Mouse (Mus musculus) cerebellum, postnatal 25 days (tissue): ENCODE measurements around the gene Rps2.
"Not testable (repeated sequence)": the region's sequence is repeated elsewhere in the genome, so short reads cannot be mapped to it uniquely, and the experiment has no call there.

Source experiments
- DNase-seq, 2 experiments: peaks; one replicate each; pipeline ENCODE4 v3.0.0; 2021; ENCODE audit warnings: mixed read lengths in 2 of 2

The Rps2 gene

DNA sequence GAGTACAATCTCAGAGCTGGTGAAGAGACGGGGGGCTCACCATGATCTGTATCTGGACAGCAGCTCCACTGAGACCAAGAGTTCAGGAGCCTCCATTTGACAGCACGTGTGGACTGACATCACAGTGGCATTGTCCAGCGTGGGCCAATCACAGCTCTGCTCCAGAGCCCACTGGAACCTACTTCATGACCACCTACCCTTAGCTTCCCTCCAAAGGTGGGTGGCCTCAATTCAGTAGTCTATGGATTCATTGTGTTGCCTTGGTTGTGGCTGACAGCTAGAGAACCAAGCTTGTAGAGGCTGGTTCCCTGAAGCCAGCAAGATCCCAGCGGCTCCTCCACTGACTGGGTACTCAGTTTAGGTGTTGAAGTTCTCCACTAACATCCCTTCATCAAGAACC is at the start of gene Rps2, which contains the start of gene Rnf151:
TSS of gene Rps2 (plus strand) at position 174 of the 400 bp plus-strand sequence.
TSS of gene Rnf151 (minus strand) at position 121 of the 400 bp plus-strand sequence.
- no peak for DNase-seq

DNA sequence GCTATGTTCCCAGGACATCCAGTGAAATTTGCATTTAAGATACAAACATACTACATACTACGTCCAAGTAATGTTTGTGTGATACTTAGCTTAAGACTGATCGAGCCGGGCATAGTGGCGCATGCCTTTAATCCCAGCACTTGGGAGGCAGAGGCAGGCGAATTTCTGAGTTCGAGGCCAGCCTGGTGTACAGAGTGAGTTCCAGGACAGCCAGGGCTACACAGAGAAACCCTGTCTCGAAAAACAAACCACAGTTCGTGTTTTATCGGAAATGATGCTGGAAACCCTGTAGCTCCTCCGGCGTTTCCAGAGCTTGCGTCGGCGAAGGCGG is 48.7 kb upstream of the Rps2 start:
- DNase-seq = not testable (repeated sequence)

DNA sequence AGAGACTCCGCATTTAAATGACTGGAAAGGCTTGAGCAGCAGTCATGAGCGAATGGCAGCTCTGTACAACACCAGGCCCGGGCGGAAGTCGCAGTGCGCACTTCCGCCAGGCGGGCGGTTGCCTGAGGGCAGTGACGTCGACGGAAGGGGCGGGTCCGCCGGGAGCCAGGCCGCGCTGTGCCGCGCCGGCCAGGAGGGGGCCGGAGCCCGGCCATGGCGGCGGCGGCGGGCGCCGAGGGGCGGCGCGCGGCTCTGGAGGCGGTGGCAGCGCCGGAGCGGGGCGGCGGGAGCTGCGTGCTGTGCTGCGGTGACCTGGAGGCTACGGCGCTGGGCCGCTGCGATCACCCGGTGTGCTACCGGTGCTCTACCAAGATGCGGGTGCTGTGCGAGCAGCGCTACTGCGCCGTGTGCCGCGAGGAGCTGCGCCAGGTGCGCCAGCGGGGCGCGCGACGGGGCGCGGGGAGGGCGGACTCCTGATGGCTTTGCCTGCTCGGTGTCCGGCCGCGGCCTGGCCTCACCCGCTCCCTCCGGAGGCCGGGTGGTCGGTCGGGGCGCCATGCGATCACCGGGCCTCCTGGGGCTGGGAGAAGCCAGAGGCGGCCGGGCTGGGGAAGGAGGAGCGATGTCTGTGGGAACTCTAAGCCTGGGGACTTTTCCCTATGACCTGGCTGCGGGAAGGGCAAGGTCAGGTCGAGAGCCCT is 48.2 kb upstream of the Rps2 start, which contains the start of gene Zfp598:
TSS of gene Zfp598 (plus strand) at position 143 of the 701 bp plus-strand sequence.
- DNase-seq = peak; percentile 97 to 98

DNA sequence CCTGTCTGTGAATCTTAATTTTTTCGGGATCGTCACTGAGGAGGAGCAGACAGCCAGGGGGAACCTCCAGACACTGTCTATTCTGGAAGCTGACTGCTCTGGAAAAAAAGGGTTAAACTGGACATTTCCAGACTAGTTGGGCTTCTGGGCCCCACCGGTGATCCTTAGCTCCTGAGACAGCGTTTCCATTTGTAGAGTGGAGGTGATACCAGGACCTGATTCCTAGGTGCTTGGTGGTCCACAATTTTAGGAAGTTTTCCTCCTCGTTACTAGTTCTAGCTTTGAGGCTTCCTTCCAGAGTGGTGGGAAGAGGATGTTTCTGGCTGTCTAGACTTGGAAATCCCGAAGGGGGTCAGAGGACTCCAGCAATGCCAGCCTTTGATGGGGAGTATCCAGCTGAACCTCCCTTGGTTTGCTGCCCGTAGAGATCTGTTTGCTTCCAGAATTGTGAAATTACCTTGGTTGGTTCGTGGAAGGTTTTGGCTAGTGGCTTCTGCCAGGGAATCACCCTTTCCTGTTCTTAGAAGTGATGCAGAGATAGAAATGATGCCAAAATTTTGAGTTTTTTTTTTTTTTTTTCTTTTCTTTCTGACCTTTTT is 47.6 kb upstream of the Rps2 start:
- DNase-seq = no peak

DNA sequence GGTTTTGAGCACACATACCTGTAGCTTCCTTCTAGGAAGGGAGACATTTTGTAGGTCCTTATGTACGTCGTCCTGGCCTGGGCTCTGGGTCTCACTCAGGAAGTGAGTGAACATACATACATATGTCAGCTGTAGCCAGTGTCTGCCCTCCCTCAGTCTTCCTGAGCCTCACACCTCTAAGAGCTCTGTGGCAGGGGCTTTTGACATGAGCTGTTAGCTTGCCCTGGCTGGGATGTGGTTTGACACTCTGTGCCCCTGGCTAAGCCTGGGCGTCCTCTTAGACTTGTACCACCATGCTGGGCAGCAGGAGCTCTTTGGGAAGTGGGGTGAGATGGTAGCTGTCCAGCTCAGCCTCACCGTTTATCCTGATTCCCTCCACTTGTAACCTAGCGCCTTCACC is 46.6 kb upstream of the Rps2 start:
- DNase-seq = no peak

DNA sequence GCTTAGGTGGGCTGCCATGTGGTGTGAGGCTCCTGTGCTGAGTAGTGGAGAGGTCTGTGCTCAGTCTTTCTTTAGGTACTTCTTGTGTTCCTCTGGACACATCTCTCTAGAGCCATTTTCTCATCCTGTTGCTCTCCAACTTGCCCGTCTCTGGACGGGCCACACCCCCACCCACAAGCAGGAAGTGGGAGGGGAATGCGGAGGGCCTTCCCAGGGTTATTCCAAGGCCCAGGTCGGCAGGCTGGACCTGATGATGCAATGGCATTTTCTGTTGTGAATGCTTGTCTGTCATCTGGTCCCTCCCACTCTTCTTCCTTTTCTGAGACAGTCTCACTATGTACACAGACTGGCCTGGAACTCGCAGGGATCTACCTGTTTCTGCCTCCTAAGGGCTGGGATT is 45.8 kb upstream of the Rps2 start:
- DNase-seq = no peak

DNA sequence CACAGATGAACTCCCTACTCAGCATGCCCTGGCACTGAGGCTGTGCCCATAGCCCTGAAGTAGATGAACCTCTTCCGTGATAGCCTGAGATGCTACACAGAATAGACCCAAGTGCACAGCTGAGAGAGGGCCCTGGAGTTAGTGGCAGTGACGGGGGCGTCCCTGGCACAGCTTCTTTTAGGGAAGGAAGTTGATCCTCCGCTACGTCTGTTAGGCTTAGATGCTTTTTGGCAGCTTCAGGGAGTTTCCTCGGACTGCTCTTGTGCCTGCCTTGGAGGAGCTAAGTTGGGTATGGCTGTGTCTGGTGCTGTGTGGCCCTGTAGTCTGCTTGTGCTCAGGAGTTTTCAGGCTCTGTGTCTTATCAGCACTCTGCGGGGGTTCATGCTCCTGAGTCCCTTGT is 43.6 kb upstream of the Rps2 start:
- no peak for DNase-seq

DNA sequence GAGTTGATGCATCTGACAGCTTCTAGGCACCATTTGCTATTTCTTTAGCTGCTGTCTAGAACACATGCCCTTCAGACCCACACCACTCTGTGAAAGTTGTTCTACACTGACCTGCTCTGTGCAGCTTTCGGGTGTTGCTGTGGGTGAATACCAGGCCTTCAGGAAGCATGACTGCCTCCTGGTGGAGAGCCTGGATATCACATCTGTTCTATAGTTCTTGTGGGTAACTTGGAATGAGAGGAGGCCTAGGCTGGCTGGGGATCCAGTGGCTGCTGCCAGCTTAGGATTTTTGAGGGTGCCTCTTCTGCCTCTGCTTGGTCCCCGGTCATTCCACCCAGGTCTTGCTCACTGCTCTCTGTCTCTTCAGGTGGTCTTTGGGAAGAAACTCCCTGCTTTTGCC is 41.7 kb upstream of the Rps2 start:
- DNase-seq = peak; percentile 67 to 82

DNA sequence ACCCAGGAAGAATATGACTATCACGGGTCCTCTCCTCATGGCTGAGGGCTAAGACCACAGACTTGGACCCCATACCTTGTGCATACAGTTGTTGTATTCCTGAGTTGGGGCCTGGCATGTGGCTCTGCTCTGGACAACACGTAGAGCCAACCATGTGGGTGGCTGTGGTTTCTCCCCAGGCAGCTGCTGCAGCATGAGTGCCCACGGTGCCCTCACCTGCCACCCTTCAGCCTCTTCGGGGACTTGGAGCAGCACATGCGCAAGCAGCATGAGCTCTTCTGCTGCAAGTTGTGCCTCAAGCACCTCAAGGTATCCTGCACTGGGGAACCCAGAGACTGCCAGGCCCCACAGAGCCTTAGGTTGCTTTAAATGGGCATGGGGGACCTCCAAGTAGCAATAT is 41.0 kb upstream of the Rps2 start:
- DNase-seq = no peak

DNA sequence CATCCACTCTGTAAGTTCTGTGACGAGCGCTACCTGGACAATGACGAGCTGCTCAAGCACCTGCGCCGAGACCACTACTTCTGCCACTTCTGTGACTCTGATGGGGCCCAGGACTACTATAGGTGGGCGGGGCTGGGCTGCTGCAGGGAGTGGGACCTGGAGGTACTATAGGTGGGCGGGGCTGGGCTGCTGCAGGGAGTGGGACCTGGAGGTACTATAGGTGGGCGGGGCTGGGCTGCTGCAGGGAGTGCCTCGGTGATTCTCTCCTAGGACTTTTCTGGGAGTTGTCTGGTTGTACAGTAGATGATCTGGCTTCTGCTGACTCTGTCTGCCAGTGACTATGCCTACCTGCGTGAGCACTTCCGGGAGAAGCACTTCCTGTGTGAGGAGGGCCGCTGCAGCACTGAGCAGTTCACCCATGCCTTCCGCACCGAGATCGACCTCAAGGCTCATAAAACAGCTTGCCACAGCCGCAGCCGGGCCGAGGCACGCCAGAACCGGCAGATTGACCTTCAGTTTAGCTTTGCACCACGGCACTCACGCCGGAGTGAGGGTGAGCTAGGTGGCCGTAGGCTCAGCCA is 40.3 kb upstream of the Rps2 start:
- DNase-seq = no peak

DNA sequence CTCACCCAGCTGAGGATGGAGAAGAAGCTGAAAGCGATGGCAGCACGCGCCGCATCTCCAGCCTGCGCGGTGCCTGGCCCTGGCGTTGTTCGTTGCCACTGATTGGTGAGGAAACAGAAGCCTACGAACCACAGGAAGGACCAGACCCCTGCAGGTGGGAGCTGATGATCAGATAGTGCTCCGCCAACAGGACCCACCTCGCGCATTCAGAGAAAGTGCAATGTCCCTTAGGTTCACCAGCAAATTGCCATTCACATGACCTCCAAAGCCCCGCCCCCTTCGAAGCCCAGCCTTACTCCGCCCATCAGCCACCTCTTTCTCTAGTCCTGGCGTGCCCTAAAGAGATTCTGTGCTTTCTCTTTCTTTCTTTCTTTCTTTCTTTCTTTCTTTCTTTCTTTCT is 31.4 kb upstream of the Rps2 start:
- peak in 1 of 2 experiments; percentile 51 for DNase-seq

DNA sequence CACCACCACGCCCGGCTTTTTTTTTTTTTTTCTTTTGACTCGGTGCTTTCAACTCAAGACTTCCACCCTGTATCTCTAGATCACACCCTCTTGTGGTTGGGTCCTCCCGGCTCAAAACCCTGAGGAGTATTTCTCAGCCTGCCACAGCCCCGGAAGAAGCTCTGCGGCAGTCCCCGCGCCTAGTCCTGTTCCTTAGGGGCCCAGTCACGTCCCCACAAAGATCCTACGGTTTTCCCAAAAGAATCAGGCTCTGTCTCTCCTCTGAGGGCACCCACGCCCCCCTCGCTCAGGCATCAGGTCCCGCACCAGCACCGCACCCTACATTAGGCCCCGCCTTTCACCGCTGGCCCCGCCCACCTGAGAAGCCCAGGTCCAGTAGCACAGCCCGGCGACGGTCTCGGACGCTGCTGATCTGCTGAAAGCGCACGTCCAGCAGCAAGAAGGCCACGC is 30.7 kb upstream of the Rps2 start:
- peak in 1 of 2 experiments; percentile 67 for DNase-seq

DNA sequence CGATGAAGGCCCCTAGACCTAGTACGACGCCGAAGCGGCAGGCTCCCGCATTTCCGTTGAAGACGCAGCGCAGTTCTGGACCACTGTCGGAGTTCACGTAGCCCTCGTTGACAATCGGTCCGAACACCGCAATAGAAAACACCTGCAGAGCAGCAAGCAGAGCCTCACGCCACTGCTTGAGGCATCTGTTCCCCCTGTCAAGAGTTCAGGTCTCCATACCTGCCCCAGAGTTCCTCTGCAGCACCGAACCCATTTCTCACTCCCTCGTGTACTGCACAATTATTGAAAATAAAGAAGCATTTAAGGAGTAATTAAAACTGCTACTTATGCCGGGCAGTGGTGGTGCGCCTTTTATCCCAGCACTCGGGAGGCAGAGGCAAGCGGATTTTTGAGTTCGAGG is 30.3 kb upstream of the Rps2 start:
- no peak for DNase-seq

DNA sequence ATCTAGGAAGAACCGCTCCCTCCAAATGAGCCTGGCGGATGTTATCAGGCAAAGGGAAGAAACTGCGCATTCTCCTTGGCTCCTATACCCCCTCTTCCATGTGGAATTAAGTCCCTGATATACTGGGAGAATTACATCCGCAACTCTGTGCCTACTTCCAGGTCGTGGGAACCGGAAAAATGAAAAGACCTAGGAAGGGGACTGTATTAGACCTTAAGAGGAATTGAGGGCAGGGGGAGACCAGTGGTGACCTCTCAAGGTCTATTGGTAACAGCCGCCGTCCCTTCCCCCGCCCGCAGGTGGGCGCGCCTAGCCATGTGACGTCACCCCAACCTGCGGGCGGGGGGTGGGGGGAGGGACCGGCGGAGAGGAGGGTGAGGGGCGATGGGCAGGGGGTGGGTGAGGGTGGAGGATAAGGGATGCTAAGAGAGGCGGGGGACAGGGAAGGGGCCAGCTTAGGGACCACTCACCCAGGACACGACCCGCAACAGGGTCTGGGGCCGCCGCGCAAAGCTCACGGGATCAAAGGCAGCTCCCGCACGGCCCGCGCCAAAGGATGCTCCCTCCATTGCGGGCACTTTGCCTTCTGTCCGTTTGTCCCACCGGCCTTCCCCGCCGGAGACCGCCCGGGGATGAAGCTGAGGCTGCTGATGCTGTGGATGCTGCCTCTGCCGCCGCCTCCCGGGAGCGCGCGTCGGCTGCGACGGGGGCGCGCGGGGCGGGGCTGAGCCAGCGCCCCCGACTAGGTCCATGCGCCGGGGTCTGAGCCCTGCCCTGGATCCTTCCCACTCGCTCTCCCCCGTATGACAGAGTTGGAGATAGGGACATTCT is 28.4 kb upstream of the Rps2 start, which contains the start of gene Syngr3:
TSS of gene Syngr3 (minus strand) at position 705 of the 831 bp plus-strand sequence.
- peak; percentile 75 to 81 for DNase-seq

DNA sequence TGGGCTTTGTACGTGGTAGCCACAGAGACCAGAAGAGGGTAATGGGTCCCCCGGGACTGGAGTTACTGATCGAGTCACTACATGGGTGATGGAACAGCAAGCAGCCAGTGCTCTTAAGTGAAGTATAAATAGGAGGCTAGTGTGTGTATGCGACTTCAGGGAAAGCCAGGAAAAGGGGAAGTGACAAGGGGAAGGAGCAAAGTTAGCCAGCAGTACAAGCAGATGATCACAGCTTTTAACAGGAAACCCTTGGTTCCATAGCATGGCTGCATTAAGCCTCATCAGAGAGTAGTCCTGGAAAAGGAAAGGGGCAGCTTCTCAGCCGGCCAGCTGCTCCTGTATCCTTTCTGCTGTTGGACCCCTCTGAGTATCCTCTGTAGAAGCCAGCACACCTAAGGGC is 25.5 kb upstream of the Rps2 start:
- no peak for DNase-seq

DNA sequence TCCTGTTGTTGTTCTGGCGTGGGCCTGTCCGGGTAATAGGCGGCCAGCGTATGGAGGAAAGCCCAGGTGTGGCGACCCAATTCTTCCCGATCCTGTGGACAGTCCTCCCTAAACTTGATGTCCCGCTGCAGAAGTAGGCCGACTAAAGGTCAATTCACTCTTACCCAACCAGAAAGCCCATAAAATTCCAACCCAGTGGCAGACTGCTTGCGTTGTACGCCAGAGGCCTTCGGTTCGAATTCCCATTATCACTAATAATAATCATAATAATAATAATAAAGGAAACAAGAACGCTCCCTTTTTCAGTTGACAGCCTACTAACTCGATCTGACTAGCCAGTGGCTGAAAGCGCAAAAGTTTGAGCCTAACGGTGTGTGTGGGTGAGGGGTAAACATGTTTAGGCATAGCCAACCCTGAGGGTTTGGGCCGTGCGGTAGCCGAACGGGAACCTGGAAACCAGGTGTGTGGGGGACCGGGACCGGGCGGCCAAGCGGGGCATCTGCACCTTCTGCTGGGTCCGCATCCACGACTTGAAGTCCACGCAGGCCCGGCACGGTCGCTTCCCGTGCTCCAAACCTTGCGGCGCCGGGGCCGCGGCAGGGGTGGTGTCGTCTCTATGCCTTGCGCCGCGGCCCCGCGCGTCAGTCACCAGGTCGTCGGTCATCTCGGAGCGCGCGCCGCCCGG is 22.4 kb upstream of the Rps2 start:
- no peak for DNase-seq

DNA sequence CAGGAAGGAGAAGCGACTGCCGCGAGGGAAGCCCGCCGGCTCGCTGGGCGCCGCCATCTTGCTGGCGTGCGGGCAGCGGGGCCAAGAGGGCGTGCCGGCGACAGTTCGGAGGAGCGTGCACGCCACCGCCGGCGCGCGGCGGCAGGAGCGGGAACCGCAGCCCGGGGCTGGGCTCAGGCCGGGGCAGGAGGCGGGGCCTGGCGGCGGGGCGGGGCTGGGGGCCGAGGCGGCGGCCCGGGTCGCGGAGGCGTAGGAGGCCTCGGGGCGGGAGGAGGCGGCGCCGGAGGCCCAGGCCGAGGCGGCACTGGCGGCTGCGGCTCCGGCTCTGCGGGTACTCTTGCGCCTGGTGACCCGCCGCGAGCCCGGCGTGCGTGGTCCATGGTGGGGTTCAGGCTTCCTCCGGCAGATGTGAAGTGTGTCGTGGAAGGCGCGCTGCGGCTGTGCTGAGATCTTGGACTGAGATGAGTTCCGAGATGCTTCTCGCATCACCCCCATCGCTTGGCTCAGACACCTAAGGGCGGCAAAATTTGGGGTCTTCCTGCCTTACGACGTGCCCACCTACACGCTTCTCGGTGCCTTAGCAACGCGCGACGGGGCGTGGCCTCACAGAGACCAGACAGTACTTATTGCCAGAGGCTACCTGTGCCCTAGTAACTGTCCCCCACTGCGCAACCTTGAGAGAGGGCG is 21.8 kb upstream of the Rps2 start, which contains the start of the genes Gfer and Noxo1:
TSS of gene Gfer (minus strand) at position 146 of the 687 bp plus-strand sequence.
TSS of gene Noxo1 (plus strand) at position 224 of the 687 bp plus-strand sequence.
- DNase-seq = peak; percentile 90 to 96

DNA sequence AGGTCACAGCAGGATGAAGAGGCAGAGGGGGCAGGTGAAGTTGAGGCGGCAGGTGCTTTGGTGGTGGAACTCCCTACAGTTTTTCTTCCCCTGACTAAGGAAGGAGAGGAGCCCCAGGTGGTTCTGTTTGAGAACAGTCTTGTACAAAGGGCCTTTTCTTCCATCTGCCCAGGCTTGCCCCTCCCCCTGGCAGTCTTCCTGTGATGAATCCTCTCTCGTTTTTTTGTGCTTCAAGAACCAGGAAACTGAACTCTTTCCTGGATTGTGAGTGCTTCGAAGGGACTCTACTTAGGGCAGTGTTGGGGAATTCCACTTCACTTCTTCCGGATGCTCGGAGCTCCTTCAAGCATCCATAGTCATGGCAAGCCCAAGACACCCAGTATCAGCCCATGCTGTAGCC is 19.9 kb upstream of the Rps2 start:
- no peak for DNase-seq

DNA sequence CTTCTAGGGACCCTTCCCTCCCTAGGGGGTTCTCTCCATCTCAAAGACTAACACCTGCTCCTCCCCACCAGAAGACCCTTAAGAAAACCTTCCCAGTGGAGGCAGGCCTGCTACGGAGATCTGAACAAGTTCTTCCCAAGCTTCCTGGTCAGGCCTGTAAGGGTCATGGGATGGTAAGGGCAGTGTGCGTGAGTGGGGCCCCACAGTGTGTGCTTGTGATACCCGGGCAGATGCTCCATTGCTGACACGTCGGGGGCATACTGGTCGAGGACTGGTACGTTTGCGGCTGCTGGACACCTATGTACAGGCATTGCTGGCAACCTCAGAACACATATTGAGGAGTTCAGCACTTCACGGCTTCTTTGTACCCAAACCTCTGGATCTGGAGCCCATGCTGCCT is 19.2 kb upstream of the Rps2 start:
- DNase-seq = no peak

DNA sequence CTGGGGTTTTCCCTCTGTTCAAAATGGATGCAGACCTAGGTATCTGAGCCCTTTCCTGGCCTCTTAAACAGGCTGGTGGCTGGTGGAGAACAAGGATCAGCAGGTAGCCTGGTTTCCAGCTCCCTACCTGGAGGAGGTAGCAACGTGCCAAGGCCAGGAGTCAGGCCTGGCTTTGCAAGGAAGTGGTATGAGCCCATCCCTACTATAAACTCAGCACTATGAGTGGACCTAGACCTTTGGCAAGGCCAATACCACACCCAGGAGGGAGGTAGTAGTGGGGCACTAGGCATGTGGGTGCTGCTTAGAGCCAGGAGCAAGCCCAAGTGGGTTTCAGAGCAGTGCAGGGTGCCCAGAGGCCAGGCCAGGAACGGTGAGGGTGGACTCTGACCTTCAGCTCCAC is 18.4 kb upstream of the Rps2 start:
- no peak for DNase-seq

DNA sequence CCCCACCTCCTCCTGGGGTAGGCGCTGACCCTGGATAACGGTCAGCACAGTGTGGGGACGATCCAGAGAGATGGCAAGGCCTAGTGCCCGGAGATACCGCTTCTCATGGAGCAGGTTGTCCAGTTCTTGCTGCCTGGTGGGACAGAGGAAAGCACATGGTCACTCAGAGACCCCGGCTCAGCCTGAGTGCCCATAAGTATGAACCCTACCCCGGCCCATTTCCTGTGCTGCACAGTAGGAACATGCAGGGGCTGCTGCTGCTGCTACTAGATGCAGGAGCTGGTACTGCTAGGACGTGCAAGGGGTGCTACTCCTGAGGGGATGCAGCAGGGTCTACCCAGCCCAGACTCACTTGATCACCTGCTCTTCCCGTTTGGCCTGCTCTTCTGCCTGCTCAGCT is 16.7 kb upstream of the Rps2 start:
- no peak for DNase-seq

DNA sequence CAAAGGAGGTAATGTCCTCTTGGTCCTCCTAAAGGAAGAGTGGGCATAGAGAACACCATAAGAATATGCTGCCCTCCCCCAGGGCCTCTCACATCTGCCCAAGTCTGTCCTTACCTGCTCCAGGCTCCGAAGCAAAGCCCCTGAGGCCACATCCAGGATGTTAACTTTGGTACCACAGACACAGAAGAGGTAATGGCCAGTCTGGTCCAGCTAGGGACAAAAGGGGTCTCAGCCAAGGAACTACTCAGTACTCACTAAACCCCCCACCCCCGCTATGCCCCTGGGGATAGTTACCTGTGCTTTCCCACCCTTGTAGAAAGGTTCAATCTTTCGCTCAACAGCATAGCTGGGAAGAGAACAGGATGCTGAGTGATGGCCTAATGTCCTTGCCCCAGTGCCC is 12.1 kb upstream of the Rps2 start:
- no peak for DNase-seq
